Comparison of ENCODE assay signal across 19 mouse cellular contexts in the genomic region with DNA sequence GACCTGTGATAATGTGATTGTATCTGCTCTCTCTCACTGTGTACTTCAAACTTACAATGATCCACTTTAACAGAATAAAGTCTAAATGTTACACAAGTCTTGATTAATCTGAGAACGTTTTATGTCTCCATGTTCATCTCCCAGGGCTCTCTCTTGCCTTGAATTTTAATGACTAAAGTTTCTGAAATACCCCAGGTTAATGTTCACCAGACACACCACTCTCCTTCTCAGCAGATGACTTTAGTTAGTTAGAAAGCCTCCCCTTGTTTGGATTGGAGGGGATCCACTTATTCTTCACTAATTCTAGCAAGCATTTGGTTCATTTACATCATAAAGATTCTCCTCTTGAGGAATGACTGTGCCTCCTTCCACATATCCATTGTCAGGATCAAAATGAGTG.
"Had no signal": no experiment of that assay in that cellular context is flagged by ENCODE, and none has a peak within 500 bp of the region (broad histone marks: within the 10 kb centered on the region; RNA-seq: fewer than 3 reads in every experiment).

No protein-coding gene starts in this region.

- ATAC-seq: lung, postnatal 0 days; midbrain, embryonic 13.5 days; midbrain, embryonic 15.5 days had no signal

- H3K4me2 ChIP-seq: lung, embryonic 15.5 days; midbrain, embryonic 11.5 days; midbrain, embryonic 13.5 days; midbrain, embryonic 15.5 days; neural tube, embryonic 12.5 days had no signal

- H3K36me3 ChIP-seq: lung, embryonic 15.5 days; midbrain, embryonic 13.5 days; midbrain, embryonic 15.5 days; neural tube, embryonic 12.5 days had no signal

- DNase-seq: lung, adult 18-20 months; lung, postnatal 14 days; lung, postnatal 36 days; retina, postnatal 1 day; right cerebral cortex, adult 18-20 months; right cerebral cortex, postnatal 25 days; right cerebral cortex, postnatal 4 days; spleen, adult 18-20 months; thymus, adult 18-20 months; thymus, postnatal 14 days; thymus, postnatal 36 days had no signal

- H3K9me3 ChIP-seq: lung, embryonic 15.5 days; midbrain, embryonic 13.5 days; midbrain, embryonic 15.5 days; neural tube, embryonic 12.5 days had no signal

- H3K27me3 ChIP-seq: lung, embryonic 15.5 days; megakaryocyte, embryonic 14.5 days; midbrain, embryonic 13.5 days; midbrain, embryonic 15.5 days; neural tube, embryonic 12.5 days had no signal

- H3K4me1 ChIP-seq: lung, embryonic 15.5 days; megakaryocyte, embryonic 14.5 days; midbrain, embryonic 13.5 days; midbrain, embryonic 15.5 days; neural tube, embryonic 12.5 days had no signal

- H3K27ac ChIP-seq: lung, embryonic 15.5 days; macrophage; midbrain, embryonic 13.5 days; midbrain, embryonic 15.5 days; neural tube, embryonic 12.5 days had no signal

- H3K4me3 ChIP-seq: lung, embryonic 15.5 days; megakaryocyte, embryonic 14.5 days; midbrain, embryonic 13.5 days; midbrain, embryonic 15.5 days; neural tube, embryonic 12.5 days had no signal

- H3K9ac ChIP-seq: lung, embryonic 15.5 days; midbrain, embryonic 13.5 days; midbrain, embryonic 15.5 days; neural tube, embryonic 12.5 days had no signal
